Mouse (Mus musculus) urinary bladder, postnatal 14 days (tissue): Measurements from ENCODE around the gene Ccni.

Experiments used
- DNase-seq: peaks from one replicate; pipeline ENCODE4 v3.0.0; 2021; ENCODE audit warnings: low spot score

Gene Ccni

DNA sequence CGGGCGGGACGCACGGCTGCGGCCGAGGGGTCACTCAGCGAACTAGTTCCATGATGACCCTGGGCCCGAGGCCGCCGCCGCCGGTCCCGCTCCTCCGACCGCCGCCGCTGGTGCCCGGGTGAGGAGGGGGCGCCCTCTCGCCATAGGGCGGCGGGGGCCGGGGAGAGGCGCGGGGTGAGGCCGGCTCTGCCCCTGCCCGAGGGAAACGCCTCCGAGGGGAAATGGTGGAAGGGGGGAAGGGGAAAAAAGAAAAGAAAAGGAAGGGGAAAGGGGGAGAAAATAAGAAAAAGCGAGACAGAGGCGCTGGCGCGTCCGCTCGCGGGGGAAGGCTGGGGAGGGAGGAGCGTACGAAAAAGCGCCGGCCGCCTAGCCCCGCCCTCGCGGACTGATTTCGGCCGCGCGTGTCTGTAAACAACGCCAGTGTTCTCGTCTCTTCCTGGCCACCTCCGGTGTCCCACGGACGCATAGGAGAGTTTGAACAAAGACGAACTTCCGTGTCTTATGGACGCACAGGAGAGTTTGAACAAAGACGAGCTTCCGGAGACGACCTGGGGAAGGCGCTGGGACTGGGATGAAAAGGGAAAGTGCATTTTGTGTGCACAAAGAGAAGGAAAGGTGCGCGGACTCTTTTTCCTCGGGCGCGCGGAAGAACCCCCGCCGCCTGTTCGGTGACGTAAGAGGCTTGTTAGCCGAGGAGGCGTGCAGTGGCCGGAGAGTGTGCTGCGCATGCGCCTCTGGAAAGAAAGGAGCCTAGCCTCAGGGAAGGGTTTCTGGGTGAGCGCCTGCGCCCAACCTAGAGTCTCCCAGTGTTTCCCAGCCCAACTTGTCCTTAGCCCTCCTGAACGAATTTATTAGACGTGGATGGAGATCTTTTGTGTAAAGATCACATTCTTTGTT is at the start of gene Ccni, which contains the start of gene 2010109A12Rik:
Gene Ccni (minus strand): TSS at position 387 of the 897 bp plus-strand sequence.
Gene 2010109A12Rik (plus strand): TSS at position 410 of the 897 bp plus-strand sequence.
- DNase-seq, result peak; percentile 95

DNA sequence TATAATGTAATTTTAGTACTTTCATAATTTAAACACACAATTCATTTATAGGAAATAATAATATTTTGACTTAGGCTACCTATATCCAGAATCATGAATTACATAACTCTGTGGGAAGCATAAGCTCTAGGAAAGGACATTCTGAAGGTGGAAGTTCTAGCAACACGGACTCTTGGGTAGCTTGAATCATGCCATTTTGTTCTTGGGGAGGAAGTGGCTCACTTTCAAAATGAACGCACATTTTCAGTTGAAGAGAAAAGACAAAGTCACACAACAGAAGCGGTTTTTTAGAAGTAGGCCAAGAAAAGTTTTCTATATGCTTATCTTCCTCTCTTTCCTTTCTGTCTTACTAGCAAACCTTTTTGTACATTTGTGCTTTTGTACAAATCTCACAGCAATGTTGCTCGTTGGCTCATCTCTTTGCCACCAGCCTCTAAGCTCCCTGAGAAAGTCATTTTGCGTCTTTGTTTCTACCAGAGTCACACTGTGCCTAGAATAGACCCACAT is 49.5 kb upstream of the Ccni start:
- no peak for DNase-seq

DNA sequence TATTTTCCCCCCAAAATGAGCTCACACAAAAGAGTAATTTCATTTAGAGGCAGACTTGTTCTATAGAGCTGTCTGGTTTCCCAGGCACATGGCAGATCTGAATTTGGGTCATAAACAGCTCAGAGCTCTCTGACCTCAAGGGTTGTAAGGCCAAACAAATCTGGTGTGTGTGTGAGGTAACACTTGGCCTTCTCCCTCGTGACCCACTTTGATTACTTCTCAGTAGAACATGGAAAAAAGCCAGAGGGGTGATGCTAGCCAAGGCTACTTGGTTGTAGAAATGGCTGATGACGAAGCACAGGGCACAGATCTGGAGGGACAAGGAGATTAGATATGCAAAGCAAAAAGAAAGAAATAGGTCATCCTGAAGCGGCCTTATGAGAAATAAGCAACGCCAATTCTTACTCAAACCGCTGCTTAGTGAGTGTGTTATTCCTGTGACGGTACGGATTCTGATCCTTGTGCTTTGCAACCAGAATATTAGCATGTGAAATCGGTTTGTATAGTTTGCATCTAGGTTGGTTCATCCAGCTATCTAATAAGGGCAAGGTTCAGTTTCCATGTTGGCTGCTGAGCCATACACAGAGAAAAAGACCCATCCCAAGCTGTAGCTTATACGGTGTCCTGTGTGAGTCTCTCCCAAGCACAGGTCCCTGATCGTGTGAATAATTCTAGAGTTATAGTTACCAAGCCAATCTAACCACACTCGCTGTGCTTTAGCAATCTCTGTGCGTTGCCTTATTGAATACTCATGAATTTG is 44.9 kb upstream of the Ccni start:
- no peak for DNase-seq

DNA sequence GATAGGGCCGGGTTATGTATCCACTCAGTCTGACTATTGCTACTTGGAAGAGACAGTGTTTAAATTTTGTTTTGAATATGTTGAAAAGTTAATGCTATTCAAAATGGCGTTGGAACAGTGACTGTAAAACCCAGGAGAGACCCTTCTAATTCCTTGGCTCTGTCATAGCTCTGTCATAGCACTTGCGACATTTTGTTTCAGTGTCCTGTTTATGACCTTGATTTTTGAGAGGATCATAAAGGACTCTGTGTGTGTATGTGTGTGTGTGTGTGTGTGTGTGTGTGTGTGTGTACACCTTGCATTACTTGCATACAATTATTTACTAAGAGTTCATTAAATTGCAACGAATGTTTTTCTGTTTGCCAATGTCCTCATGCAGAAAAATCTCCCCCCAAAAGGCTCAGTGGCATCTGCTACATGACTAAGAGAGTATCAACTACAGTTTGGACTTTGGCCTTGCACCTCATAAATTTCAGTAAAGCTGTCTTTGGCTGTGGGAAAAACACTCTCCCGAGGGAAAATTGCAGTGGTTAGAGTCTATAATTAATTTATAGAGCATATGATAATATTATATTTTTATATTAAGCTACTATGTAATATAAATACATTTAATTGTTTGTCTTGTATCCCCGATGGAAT is 43.8 kb upstream of the Ccni start:
- DNase-seq, result no peak

DNA sequence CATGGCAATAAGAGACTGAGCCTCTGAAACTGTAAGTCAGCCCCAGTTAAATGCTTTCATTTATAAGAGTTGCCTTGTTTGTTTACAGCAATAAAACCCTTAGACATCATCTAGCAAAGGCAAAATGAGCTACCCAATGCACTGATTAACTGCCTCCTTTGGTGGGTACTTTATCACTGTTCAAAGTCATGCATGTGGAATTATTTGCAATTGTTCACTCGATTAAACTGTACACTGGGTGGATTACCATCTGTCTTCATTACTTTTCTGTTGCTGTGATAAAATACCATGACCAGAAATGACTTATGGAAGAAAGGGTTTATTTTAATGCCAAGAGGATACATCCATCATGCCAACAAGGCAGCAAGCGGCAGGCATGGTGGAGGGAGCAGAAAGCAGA is 39.0 kb upstream of the Ccni start:
- no peak for DNase-seq

DNA sequence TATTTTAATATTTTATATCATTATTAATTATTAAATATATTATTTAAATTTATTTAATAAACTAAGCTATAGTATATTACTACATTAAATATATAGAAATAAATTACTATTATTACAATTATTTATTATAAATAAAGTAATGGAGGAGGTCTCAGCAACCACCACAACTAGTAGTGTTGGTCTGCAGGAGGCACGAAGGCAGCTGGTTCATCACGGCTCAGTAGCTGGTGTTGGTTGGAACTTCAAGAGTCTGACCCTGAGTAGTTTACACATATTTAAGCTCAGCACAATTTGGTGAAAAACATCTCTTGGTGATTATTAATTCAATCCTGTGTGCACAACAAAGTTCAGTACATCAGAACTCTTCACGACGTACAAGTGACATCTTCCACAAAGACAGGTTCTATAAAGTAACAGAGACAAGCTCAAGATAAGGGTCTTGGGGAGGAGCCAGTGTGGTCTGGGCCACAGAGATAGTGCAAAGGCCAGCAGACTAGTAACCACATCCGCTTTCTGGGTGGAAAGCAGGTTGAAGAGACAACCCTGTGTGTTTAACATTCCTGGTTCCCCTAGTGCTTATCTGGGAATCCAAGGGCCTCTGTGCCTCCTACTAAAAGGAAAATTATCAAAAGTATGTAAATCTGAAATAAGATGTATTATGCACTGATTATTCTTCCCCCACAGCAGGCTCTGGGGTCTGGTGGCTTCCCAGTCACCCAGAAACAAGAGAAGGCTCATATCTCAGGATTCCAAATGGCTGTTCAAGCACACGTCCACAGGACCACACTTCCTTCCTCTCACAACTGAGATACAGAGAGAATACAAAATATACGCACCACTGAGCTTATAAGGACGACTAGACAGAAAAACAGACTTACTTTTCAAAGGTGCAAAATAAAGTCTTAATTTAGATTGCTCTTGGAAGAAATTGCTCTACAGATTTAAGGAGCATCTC is 33.6 kb upstream of the Ccni start:
- DNase-seq, result no peak

DNA sequence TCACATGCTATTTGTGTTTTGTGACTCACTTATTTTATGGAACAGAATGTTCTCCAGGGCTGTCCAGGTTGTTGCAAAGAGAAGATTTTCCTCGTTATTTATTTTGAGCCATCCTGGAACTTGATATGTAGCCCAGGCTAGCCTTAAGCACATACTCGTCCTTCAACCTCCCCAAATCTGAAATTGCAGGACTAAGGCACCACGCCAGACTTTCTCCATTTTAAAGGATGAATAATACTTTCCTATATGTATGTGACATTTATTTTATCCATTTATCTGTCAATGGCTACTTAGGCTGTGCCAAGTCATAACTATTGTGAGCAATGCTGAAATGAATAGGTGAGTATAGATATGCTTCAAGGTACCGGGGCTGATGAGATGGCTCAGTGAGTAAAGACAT is 30.2 kb upstream of the Ccni start:
- no peak for DNase-seq

DNA sequence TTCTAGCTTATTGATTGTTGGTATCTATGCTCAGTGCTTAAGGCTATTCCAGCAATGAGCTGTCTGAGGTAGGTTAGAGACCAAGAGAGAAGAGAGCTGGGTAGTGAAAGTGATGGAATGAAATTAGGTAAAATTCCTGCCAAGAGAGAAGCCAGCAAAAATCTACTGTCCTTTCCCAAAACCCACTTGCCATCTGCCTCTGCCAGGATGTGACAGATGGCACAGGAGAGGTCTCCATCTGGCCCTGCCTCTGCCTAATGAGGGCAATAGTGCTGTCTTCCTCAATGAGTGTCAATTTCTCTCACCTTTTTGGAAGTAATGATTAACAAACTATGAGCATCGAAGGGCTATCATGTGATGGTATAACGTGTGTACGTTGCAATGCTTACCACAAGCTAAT is 29.6 kb upstream of the Ccni start:
- DNase-seq, result no peak

DNA sequence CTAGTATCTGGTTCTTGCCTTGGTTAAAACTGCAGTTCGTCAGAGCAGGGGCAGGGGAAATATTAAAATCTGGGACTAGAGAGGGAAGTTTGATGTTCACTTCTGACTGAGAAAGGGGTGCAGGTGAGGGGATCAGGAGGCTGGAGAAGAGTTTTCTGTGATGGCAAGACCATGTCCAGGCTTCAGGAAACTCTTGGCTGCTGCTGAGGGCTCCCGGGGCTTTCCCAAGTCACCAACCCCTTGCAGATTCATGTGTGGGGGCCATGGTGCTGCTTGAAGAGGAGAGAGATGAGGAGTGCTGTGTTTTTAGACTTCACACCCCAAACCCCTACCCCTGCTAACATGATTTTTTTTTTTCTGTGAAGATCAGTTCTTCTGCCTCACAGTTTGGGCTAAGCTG is 28.3 kb upstream of the Ccni start:
- no peak for DNase-seq

DNA sequence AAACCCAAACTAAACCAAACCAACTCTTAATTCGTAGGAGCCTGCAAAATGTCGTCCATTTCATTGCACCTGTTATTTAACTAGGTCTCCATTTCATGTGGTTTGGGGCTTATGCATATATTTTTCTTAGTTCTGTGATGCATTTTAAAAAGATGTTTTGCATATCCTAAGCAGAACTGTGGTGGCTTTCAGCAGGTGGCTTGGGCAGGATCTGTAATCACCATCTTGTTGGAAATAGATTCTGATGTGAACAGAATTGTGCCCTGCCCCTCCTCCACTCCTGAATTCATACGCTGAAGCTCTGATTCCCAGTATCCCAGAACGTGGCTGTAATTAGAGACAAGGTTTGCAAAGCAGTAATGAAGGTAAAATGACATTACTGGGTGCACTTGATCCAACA is 27.8 kb upstream of the Ccni start:
- no peak for DNase-seq

DNA sequence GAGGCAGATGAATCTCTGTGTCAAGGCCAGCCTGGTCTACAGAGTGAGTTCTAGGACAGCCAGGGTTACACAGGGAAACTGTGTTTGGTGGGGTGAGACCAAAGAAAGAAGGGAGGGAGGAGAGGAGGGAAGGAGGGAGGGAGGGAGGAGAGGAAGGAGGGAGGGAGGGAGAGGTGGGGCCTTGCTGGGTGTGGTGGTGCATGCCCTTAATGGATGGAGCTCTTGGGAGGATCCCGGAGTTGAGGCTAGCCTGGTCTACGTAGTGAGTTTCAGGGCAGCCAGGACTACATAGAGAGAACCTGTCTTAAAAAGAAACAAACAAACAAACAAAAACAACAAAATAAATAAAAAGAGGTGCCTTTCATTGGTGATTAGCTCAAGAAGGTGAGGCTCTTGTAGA is 26.5 kb upstream of the Ccni start:
- DNase-seq, result no peak

DNA sequence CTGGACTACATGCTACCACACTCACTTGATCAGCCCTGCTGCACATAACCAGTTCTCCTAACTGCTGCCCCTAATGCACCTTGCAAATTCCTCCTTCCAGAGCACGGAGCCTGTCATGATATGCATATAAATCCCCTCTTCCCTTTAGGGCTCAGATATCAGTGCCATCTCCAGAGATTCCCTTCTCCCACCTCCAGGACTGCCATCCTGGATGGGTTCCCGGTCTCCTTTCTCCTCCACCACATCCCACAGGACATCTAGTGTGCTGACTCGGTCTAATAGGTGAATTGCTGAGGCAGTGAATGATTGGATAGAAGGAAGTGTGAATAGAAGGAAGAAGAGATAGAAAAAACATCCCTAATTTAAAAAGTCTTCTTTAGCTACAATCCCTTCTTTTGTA is 25.4 kb upstream of the Ccni start:
- DNase-seq, result no peak

DNA sequence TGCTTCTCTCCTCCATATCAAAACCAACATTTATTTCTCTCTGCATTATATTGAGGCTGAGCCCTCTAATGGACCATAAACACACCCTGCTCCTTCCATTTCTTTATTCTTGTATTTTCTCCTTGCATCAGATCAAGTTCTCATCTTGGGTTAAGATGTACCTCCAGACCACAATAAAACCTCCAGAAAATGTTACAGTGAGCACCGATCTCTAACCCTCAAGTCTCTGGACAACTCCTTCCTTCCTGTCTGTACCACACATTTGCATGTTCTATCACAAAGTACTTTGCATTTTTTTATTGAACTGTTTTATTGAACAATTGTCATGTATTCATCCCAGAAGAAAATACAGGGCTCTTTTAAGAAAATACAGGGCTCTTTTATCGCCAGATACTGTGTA is 23.2 kb upstream of the Ccni start:
- DNase-seq, result no peak

DNA sequence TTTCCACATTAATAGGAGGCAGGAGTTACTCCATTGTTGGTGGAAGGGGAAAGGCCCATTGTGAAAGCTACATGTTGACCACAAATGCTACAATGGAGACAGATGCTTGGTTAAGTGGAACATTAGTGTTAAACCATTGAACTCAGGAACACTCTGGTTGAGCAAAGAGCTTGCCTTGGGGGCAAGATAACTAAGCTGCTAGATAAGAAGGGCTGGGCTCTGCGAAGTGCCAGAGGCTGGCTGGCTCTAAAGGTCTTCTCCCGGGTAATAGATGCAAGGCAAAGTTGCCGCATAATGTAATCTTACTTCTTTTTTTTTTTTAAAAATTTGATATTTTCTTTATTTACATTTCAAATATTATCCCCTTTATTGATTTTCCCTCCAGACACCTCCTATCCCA is 20.9 kb upstream of the Ccni start:
- DNase-seq, result no peak

DNA sequence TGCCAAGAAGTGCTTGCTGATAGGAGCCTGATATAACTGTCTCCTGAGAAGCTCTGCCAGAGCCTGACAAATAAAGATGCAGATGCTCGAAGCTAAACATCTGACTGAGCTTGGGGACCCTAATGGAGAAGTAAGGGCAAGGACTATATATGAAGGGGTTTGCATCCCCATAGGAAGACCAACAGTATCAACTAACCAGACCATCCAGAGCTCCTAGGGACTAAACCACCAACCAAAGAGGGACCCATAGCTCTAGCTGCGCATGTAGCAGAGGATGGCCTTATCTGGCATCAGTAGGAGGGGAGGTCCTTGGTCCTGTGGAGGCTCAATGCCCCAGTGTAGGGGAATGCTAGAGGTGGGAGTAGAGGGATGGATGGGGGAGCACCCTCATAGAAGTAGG is 18.3 kb upstream of the Ccni start:
- DNase-seq, result no peak

DNA sequence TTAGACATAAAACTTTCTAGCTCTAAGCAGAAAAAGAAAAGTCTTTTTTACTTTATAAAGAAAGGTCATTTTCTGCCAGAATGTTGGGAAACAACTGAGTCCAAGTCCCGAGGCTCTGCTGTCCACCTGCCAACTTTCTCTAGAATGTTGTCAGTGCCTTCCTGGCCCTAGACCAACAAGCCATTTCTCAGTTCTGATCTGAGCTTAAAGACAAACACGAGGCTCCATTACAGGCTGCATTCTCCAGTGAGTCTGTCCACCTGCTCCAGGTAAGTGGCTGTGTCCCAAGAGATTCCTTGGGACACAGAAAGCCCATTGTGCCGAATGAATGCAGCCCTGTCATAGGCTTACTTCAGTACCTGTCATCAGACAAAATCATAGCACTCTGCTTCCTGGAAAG is 15.4 kb upstream of the Ccni start:
- peak; percentile 53 for DNase-seq

DNA sequence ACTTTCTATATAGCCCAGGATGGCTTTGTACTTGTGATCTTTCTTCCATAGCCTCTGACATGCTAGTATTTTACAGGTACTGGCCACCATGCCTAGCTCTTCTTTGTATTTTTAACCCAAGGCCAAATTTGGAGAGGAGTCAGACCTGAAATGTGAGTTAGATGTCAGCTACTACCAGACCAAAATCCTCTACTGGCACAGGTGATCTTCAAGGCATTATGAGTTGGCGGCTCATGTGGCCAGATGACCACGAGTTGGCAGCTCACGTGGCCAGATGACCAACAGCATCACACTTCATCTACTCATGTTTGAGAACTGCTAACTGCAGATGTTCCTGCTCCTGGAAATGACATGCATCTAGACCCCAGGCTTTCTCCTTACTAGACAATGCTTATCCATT is 12.1 kb upstream of the Ccni start:
- DNase-seq, result no peak

DNA sequence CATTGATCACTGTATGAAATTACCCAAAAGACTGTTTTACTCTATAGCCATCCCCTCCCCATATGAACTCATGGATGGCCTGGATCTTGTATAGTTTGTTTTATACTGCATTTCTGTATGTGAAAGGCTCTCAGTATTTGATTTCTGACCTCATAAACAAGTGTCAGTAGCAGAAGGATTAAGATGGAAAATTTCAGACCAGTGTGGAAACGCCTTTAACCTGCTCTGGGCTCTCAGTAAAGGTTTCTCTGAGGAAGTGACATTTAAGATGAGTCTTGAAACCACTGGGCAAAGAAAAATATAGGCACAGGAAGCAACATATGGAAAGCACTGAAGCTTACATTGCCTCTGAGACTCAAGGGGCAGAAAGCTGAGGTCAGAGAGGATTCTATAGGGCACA is 1.3 kb upstream of the Ccni start:
- no peak for DNase-seq

DNA sequence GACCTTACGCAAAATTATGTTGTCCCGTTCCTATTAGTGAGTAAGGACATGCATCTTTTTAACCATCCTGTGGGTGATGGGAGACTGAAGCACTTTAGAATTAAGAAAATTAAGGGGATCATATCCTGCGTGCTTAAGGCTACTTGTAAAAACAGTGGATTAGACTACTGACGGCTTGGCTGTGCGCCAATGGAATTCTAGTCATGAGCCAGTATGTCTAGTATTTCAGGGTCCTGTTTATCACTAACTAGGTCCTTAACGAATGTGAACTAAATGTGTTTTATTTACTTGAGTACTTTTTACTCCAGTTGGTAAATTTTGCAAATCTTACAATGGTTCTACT is 682 bp upstream of the Ccni start:
- DNase-seq, result peak; percentile 61

DNA sequence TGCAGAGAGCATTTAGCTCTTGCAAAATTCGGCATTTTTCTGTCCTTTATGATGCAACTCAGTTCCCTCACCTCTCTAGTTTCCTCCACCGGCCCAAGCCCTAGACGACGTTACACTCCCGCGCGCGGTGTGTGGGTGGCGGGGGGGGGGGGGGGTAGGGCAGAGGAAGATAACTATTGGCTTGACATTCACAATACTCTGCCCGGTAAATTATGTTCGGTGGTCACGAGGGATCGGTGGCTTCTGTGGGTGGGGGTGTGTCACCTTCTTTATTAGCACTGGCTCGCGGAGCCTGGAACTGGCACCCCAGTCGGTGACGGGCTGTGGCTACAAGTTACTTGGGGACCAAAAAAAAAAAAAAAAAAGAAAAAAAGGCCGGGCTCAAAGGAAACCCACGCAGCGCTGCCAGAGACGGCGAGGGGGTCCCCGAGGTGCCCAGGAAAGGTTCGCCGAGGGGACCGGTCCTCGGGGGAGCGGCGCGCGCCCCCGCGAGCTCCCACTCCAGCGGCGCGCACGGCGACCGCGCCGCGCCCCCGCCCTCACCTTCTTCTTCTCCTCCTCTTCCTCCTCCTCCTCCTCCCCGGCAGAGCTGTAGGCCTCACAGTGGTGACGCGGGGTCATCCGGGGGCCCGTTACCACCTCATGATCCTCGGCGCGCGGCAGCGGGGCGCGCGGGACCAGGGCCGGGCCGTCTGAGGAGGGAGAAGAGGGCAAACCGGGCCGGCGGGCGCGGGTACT is 755 bp downstream of the Ccni start:
- peak; percentile 45 for DNase-seq

DNA sequence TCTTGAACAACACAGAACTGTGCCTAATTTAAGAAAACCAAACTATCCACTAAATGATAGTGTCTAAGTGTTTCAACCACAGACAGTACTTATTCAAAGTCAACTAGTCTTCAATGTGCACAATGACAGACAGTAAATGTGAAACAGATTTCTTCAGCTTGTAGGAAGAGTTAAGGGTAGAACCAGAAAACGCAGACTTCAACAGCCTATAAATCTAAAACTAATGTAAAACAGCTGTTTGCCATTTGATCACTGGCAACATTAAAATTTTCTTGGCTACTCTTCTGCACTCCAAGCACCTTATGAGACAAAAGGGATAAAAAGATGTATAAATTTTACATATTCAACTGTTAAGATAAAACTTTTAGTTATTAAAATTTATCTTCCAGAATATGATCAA is 5.1 kb downstream of the Ccni start:
- no peak for DNase-seq
